Mouse (Mus musculus): ENCODE results near the gene Lypd6.

DNA sequence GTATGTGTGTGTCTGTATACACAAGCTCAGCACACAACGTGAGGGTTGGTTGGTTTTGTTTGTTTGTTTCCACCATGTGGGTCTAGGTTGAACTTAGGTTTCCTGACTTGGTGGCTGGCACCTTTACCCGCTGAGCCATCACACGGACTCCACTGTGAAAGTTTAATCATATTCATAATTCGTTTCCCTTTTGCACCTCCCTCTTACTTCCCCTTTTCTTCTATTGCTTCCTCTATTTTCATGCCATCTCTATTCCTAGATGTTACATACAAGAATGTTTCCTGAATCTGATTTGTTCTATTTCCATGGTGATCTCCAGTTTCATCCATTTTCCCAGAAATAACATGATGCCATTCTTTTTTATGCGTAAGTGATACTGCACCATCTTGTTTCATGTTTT lies 46.2 kb downstream of the Lypd6 start:
- TF ChIP-seq CTCF (IDR thresholded peaks at IDR 0.05; ENCODE audit: low read depth, low read length) = no peak
- TF ChIP-seq POLR2A (IDR thresholded peaks at IDR 0.05; ENCODE audit: insufficient read depth, low read length) = no peak
- no peak for TF ChIP-seq EP300 (IDR thresholded peaks at IDR 0.05; ENCODE audit: insufficient read depth, low read depth, low read length)
